Mouse (Mus musculus) spleen, adult 10 weeks (tissue): Measurements from ENCODE around the gene D630003M21Rik. TPM values are rescaled to one million over a fixed set of nuclear protein-coding genes. Genes with fewer than 3 reads are reported as not detected.

Experiments used
- polyA plus RNA-seq: library from polyadenylated mRNA; stranded (reverse); fragments of 350-450 nt; fragmentation: Illumina TruSeq; extraction: RNeasy Lipid Tissue Mini Kit (QIAGEN cat#74804); gene quantifications from one replicate; pipeline ENCODE4 v1.2.3, GENCODE M21; 2015; ENCODE audit warnings: low replicate concordance; ENCODE audit not compliant: insufficient read depth

D630003M21Rik gene
- 0.33 TPM for polyA plus RNA-seq

GRCm38 (mm10) chr2:158228670-158229502, at the start of gene D630003M21Rik:
TSS of gene D630003M21Rik (minus strand) at chr2:158229222.

GRCm38 (mm10) chr2:158258005-158258418, 29.0 kb upstream of the D630003M21Rik start, which contains the start of gene Bpi:
TSS of gene Bpi (plus strand) at chr2:158258094.

GRCm38 (mm10) chr2:158146223-158146622, 82.8 kb downstream of the D630003M21Rik start, which contains the start of gene Tgm2:
TSS of gene Tgm2 (minus strand) at chr2:158146436.

Other genes with a start within 250 kb of the D630003M21Rik start
- gene Tti1, start 200.8 kb downstream of the D630003M21Rik start, polyA plus RNA-seq = 27.0 TPM
- 26.3 TPM for gene Rprd1b, start 200.7 kb downstream of the D630003M21Rik start, polyA plus RNA-seq
- 31.3 TPM for gene Tgm2, start 82.8 kb downstream of the D630003M21Rik start, polyA plus RNA-seq
- gene Bpi, start 28.9 kb upstream of the D630003M21Rik start, polyA plus RNA-seq = not detected
- gene Lbp, start 77.3 kb upstream of the D630003M21Rik start, polyA plus RNA-seq = 3.3 TPM
- gene Snhg11, start 146.4 kb upstream of the D630003M21Rik start, polyA plus RNA-seq = 0.52 TPM
- 46.2 TPM for gene Ralgapb, start 180.6 kb upstream of the D630003M21Rik start, polyA plus RNA-seq